Mouse (Mus musculus): ENCODE results near the gene Oser1.

GRCm38 (mm10) chr2:163359253-163359652 lies 65.2 kb downstream of the Oser1 start:
- TF ChIP-seq POLR2A (IDR thresholded peaks at IDR 0.05; ENCODE audit: borderline replicate concordance, insufficient read depth, low read length) (no peak), CTCF (IDR thresholded peaks at IDR 0.05; ENCODE audit: borderline replicate concordance, insufficient read depth, low read depth, low read length) (no peak)
